Mouse (Mus musculus): ENCODE measurements at regions not wholly inside any gene's neighbourhood (a gene's known extent, or its start where the extent isn't known, plus 50 kb on each side); places are given as distances from the start of the nearest gene placed in this dataset.
A peak's percentile ranks its signal among the peaks of the same experiment; 100 is the strongest.

- H3K4me2 ChIP-seq (replicated peaks) = no peak overlapping the region
- ATAC-seq (ENCODE audit: low FRiP score) (no peak), DNase-seq (ENCODE audit: low spot score) (no peak)
- 76% methylated on average over 1 of the region's 1 CpGs for WGBS
- no peaks in the 10 kb centered on the region for H3K9me3 ChIP-seq (ENCODE audit: control insufficient read depth, low read length)
- no peak overlapping the region for H3K4me3 ChIP-seq (replicated peaks; ENCODE audit: low read length)
- no peak overlapping the region for H3K9ac ChIP-seq
- no peak overlapping the region for H3K27ac ChIP-seq
- H3K4me1 ChIP-seq (replicated peaks; ENCODE audit: control insufficient read depth, insufficient read depth, low read length) = no peaks in the 10 kb centered on the region
- H3K27me3 ChIP-seq (ENCODE audit: control insufficient read depth, insufficient read depth, low read length) = no peaks in the 10 kb centered on the region
- no peaks in the 10 kb centered on the region for H3K36me3 ChIP-seq (replicated peaks; ENCODE audit: control insufficient read depth, insufficient read depth)
Observed at GRCm38 (mm10) chrX:19206420-19206819, 274.7 kb downstream of the Tex13c3 start.

- no peak for DNase-seq (ENCODE audit: low spot score)
- no peak for ATAC-seq (ENCODE audit: low FRiP score)
- Histone ChIP-seq H3K36me3 (replicated peaks; ENCODE audit: control insufficient read depth, insufficient read depth) (no peaks in the 10 kb centered on the region), H3K4me3 (replicated peaks; ENCODE audit: low read length) (no peak overlapping the region), H3K27ac (no peak overlapping the region), H3K27me3 (ENCODE audit: control insufficient read depth, insufficient read depth, low read length) (no peaks in the 10 kb centered on the region), H3K4me2 (replicated peaks) (no peak overlapping the region), H3K9me3 (ENCODE audit: control insufficient read depth, low read length) (no peaks in the 10 kb centered on the region), H3K9ac (no peak overlapping the region), H3K4me1 (replicated peaks; ENCODE audit: control insufficient read depth, insufficient read depth, low read length) (no peaks in the 10 kb centered on the region)
- WGBS = 96% methylated on average over 1 of the region's 1 CpGs
Observed at GRCm38 (mm10) chrX:19202542-19202941, 278.6 kb downstream of the Tex13c3 start.

GRCm38 (mm10) chrX:19201383-19201782 is 279.7 kb downstream of the Tex13c3 start:
- Histone ChIP-seq H3K9ac (no peak overlapping the region), H3K27ac (no peak overlapping the region), H3K4me1 (replicated peaks; ENCODE audit: control insufficient read depth, insufficient read depth, low read length) (no peaks in the 10 kb centered on the region), H3K36me3 (replicated peaks; ENCODE audit: control insufficient read depth, insufficient read depth) (no peaks in the 10 kb centered on the region), H3K4me3 (replicated peaks; ENCODE audit: low read length) (no peak overlapping the region), H3K27me3 (ENCODE audit: control insufficient read depth, insufficient read depth, low read length) (no peaks in the 10 kb centered on the region), H3K4me2 (replicated peaks) (no peak overlapping the region), H3K9me3 (ENCODE audit: control insufficient read depth, low read length) (no peaks in the 10 kb centered on the region)
- WGBS = 85% methylated on average over 1 of the region's 1 CpGs
- ATAC-seq (ENCODE audit: low FRiP score) (no peak), DNase-seq (ENCODE audit: low spot score) (no peak)

GRCm38 (mm10) chrX:19199531-19199930 is 281.6 kb downstream of the Tex13c3 start:
- Histone ChIP-seq H3K9ac (no peak overlapping the region), H3K9me3 (ENCODE audit: control insufficient read depth, low read length) (no peaks in the 10 kb centered on the region), H3K27ac (no peak overlapping the region), H3K27me3 (ENCODE audit: control insufficient read depth, insufficient read depth, low read length) (no peaks in the 10 kb centered on the region), H3K4me2 (replicated peaks) (no peak overlapping the region), H3K4me1 (replicated peaks; ENCODE audit: control insufficient read depth, insufficient read depth, low read length) (no peaks in the 10 kb centered on the region), H3K4me3 (replicated peaks; ENCODE audit: low read length) (no peak overlapping the region), H3K36me3 (replicated peaks; ENCODE audit: control insufficient read depth, insufficient read depth) (no peaks in the 10 kb centered on the region)
- no peak for DNase-seq (ENCODE audit: low spot score)
- WGBS = 94% methylated on average over 3 of the region's 3 CpGs
- no peak for ATAC-seq (ENCODE audit: low FRiP score)

- Histone ChIP-seq H3K4me1 (replicated peaks; ENCODE audit: control insufficient read depth, insufficient read depth, low read length) (no peaks in the 10 kb centered on the region), H3K9ac (no peak overlapping the region), H3K4me3 (replicated peaks; ENCODE audit: low read length) (no peak overlapping the region), H3K27me3 (ENCODE audit: control insufficient read depth, insufficient read depth, low read length) (no peaks in the 10 kb centered on the region), H3K4me2 (replicated peaks) (no peak overlapping the region), H3K36me3 (replicated peaks; ENCODE audit: control insufficient read depth, insufficient read depth) (no peaks in the 10 kb centered on the region), H3K27ac (no peak overlapping the region), H3K9me3 (ENCODE audit: control insufficient read depth, low read length) (no peaks in the 10 kb centered on the region)
- 88% methylated on average over 2 of the region's 2 CpGs for WGBS
- no peak for DNase-seq (ENCODE audit: low spot score)
- ATAC-seq (ENCODE audit: low FRiP score) = no peak
Observed at GRCm38 (mm10) chrX:19168983-19169382, 312.1 kb downstream of the Tex13c3 start.

- 87% methylated on average over 5 of the region's 5 CpGs for WGBS
- Histone ChIP-seq H3K36me3 (replicated peaks; ENCODE audit: control insufficient read depth, insufficient read depth) (no peaks in the 10 kb centered on the region), H3K4me1 (replicated peaks; ENCODE audit: control insufficient read depth, insufficient read depth, low read length) (no peaks in the 10 kb centered on the region), H3K9ac (no peak overlapping the region), H3K27me3 (ENCODE audit: control insufficient read depth, insufficient read depth, low read length) (no peaks in the 10 kb centered on the region), H3K9me3 (ENCODE audit: control insufficient read depth, low read length) (no peaks in the 10 kb centered on the region), H3K27ac (no peak overlapping the region), H3K4me2 (replicated peaks) (no peak overlapping the region), H3K4me3 (replicated peaks; ENCODE audit: low read length) (no peak overlapping the region)
- no peak for DNase-seq (ENCODE audit: low spot score)
- no peak for ATAC-seq (ENCODE audit: low FRiP score)
Observed at GRCm38 (mm10) chrX:19168546-19168945, 312.6 kb downstream of the Tex13c3 start.

- no peak for DNase-seq (ENCODE audit: low spot score)
- Histone ChIP-seq H3K36me3 (replicated peaks; ENCODE audit: control insufficient read depth, insufficient read depth) (no peaks in the 10 kb centered on the region), H3K27me3 (ENCODE audit: control insufficient read depth, insufficient read depth, low read length) (no peaks in the 10 kb centered on the region), H3K9ac (no peak overlapping the region), H3K4me1 (replicated peaks; ENCODE audit: control insufficient read depth, insufficient read depth, low read length) (no peaks in the 10 kb centered on the region), H3K4me3 (replicated peaks; ENCODE audit: low read length) (no peak overlapping the region), H3K9me3 (ENCODE audit: control insufficient read depth, low read length) (no peaks in the 10 kb centered on the region), H3K27ac (no peak overlapping the region), H3K4me2 (replicated peaks) (no peak overlapping the region)
- no peak for ATAC-seq (ENCODE audit: low FRiP score)
- WGBS = 95% methylated on average over 1 of the region's 1 CpGs
Observed at GRCm38 (mm10) chrX:19168111-19168510, 313.0 kb downstream of the Tex13c3 start.

- Histone ChIP-seq H3K9ac (no peak overlapping the region), H3K9me3 (ENCODE audit: control insufficient read depth, low read length) (no peaks in the 10 kb centered on the region), H3K4me1 (replicated peaks; ENCODE audit: control insufficient read depth, insufficient read depth, low read length) (no peaks in the 10 kb centered on the region), H3K4me2 (replicated peaks) (peak overlapping the region; percentile 33), H3K27me3 (ENCODE audit: control insufficient read depth, insufficient read depth, low read length) (no peaks in the 10 kb centered on the region), H3K4me3 (replicated peaks; ENCODE audit: low read length) (no peak overlapping the region; the same call in 1 of the 2 replicates), H3K36me3 (replicated peaks; ENCODE audit: control insufficient read depth, insufficient read depth) (no peaks in the 10 kb centered on the region), H3K27ac (no peak overlapping the region)
- ATAC-seq (ENCODE audit: low FRiP score) = peak; percentile 34; the same call in 1 of the 2 replicates
- 55% methylated on average over 12 of the region's 12 CpGs for WGBS
- DNase-seq (ENCODE audit: low spot score) = no peak
Observed at GRCm38 (mm10) chrX:19167121-19167853, 313.8 kb downstream of the Tex13c3 start.

- no peaks in the 10 kb centered on the region for H3K27me3 ChIP-seq (ENCODE audit: control insufficient read depth, insufficient read depth, low read length)
- H3K4me2 ChIP-seq (replicated peaks) = no peak overlapping the region
- 79% methylated on average over 5 of the region's 5 CpGs for WGBS
- H3K4me1 ChIP-seq (replicated peaks; ENCODE audit: control insufficient read depth, insufficient read depth, low read length) = no peaks in the 10 kb centered on the region
- H3K9me3 ChIP-seq (ENCODE audit: control insufficient read depth, low read length) = no peaks in the 10 kb centered on the region
- no peak overlapping the region for H3K4me3 ChIP-seq (replicated peaks; ENCODE audit: low read length)
- DNase-seq (ENCODE audit: low spot score) (no peak), ATAC-seq (ENCODE audit: low FRiP score) (no peak)
- H3K27ac ChIP-seq = no peak overlapping the region
- no peak overlapping the region for H3K9ac ChIP-seq
- no peaks in the 10 kb centered on the region for H3K36me3 ChIP-seq (replicated peaks; ENCODE audit: control insufficient read depth, insufficient read depth)
Observed at GRCm38 (mm10) chrX:19165891-19166644, 315.1 kb downstream of the Tex13c3 start.
